Mouse (Mus musculus) midbrain, embryonic 11.5 days (tissue): ENCODE measurements at regions not wholly inside any gene's neighbourhood (a gene's known extent, or its start where the extent isn't known, plus 50 kb on each side); places are given as distances from the start of the nearest gene placed in this dataset.

ENCODE experiments used
- ATAC-seq: fragments of 200-750 bp; cut with Nextera tagmentation; 2 replicates; pipeline ENCODE4 v1.8.0; 2017; ENCODE audit warnings: moderate TSS enrichment, moderate library complexity; ENCODE audit not compliant: low FRiP score
- DNase-seq: peaks from one replicate; pipeline ENCODE4 v3.0.0; 2015; ENCODE audit warnings: low spot score; ENCODE audit errors: missing footprints
- H3K27ac ChIP-seq: fragments of 300-500 bp; sonication (generic); 2 replicates; pipeline ENCODE4 v1.5.1; 2014; ENCODE audit warnings: low read depth, low read length
- H3K27me3 ChIP-seq: fragments of 300-500 bp; sonication (generic); 2 replicates; pipeline ENCODE4 v1.6.1; 2014; ENCODE audit warnings: mild to moderate bottlenecking, low read length, moderate library complexity, mixed read lengths; ENCODE audit not compliant: control insufficient read depth, insufficient read depth
- H3K36me3 ChIP-seq: fragments of 300-500 bp; sonication (generic); 2 replicates; pipeline ENCODE4 v1.6.1; 2014; ENCODE audit warnings: mild to moderate bottlenecking, low read length, moderate library complexity, mixed read lengths; ENCODE audit not compliant: control insufficient read depth, insufficient read depth
- H3K4me1 ChIP-seq: fragments of 300-500 bp; sonication (generic); 2 replicates; pipeline ENCODE4 v1.6.1; 2014; ENCODE audit warnings: low read length; ENCODE audit not compliant: control insufficient read depth, insufficient read depth
- H3K4me2 ChIP-seq: fragments of 300-500 bp; sonication (generic); 2 replicates; pipeline ENCODE4 v1.6.1; 2014; ENCODE audit warnings: mild to moderate bottlenecking, moderate library complexity
- H3K4me3 ChIP-seq: fragments of 300-500 bp; sonication (generic); 2 replicates; pipeline ENCODE4 v1.5.1; 2014; ENCODE audit warnings: low read depth, low read length
- H3K9ac ChIP-seq: fragments of 300-500 bp; sonication (generic); 2 replicates; pipeline ENCODE4 v1.6.1; 2014; ENCODE audit warnings: low read length
- H3K9me3 ChIP-seq: fragments of 300-500 bp; sonication (generic); 2 replicates; pipeline ENCODE4 v1.6.1; 2016; ENCODE audit warnings: low read length; ENCODE audit not compliant: control insufficient read depth
- WGBS: fragments of 180-500 bp; shearing (Covaris S2); extraction: QIAGEN DNeasy Blood & Tissue Kit; methylation state at CpG from one replicate; pipeline ENCODE4 v1.1.7; 2014; 5-methylcytosine and 5-hydroxymethylcytosine counted together

- DNase-seq (peak; percentile 87), ATAC-seq (peak; percentile 54)
- 32% methylated on average over 3 of the region's 3 CpGs for WGBS
- H3K9me3 ChIP-seq, result no peaks in the 10 kb centered on the region
- no peaks in the 10 kb centered on the region for H3K27me3 ChIP-seq
- H3K4me2 ChIP-seq, result no peak overlapping the region
- no peak overlapping the region for H3K9ac ChIP-seq
- H3K36me3 ChIP-seq, result no peaks in the 10 kb centered on the region
- peaks cover 18% of the 10 kb centered on the region for H3K4me1 ChIP-seq
- H3K4me3 ChIP-seq, result no peak overlapping the region
- no peak overlapping the region for H3K27ac ChIP-seq
Observed at GRCm38 (mm10) chr6:12258273-12258672, 350.7 kb downstream of the Phf14 start.

GRCm38 (mm10) chr6:12258940-12259481 is 351.4 kb downstream of the Phf14 start:
- Histone ChIP-seq H3K9me3 (no peaks in the 10 kb centered on the region), H3K4me3 (no peak overlapping the region), H3K9ac (peak overlapping the region; percentile 33; the same call in 1 of the 2 replicates), H3K4me1 (peaks cover 18% of the 10 kb centered on the region), H3K27me3 (no peaks in the 10 kb centered on the region), H3K36me3 (no peaks in the 10 kb centered on the region), H3K27ac (no peak overlapping the region), H3K4me2 (peak overlapping the region; percentile 31)
- WGBS, result 19% methylated on average over 7 of the region's 7 CpGs
- ATAC-seq, result peak; percentile 64
- DNase-seq, result peak; percentile 91

- Histone ChIP-seq H3K9me3 (no peaks in the 10 kb centered on the region), H3K9ac (peak overlapping the region; percentile 33; the same call in 1 of the 2 replicates), H3K27me3 (no peaks in the 10 kb centered on the region), H3K4me3 (no peak overlapping the region), H3K27ac (no peak overlapping the region), H3K4me1 (peaks cover 18% of the 10 kb centered on the region), H3K4me2 (peak overlapping the region; percentile 31; the same call in 1 of the 2 replicates), H3K36me3 (no peaks in the 10 kb centered on the region)
- peak; percentile 88 for DNase-seq
- 46% methylated on average over 8 of the region's 8 CpGs for WGBS
- no peak for ATAC-seq
Observed at GRCm38 (mm10) chr6:12259629-12260028, 352.0 kb downstream of the Phf14 start.

- Histone ChIP-seq H3K36me3 (no peaks in the 10 kb centered on the region), H3K9ac (no peak overlapping the region), H3K4me3 (no peak overlapping the region), H3K4me1 (peaks cover 18% of the 10 kb centered on the region), H3K4me2 (no peak overlapping the region), H3K27ac (no peak overlapping the region), H3K27me3 (no peaks in the 10 kb centered on the region), H3K9me3 (no peaks in the 10 kb centered on the region)
- ATAC-seq (peak; percentile 84), DNase-seq (peak; percentile 93)
- 44% methylated on average over 9 of the region's 9 CpGs for WGBS
Observed at GRCm38 (mm10) chr6:12260325-12261076, 352.9 kb downstream of the Phf14 start.
